Mouse (Mus musculus) cerebellum, adult 2 months (tissue): ENCODE data around the gene Clcn7.

Source experiments
- CTCF ChIP-seq: fragments of 200-500 bp; IDR thresholded peaks from 2 replicates; pipeline ENCODE4 v1.5.1; 2011; ENCODE audit warnings: low read depth, mild to moderate bottlenecking, control low read depth, low read length, moderate library complexity, borderline replicate concordance; ENCODE audit not compliant: insufficient read depth
- POLR2A ChIP-seq: fragments of 200-500 bp; IDR thresholded peaks from 2 replicates; pipeline ENCODE4 v1.6.1; 2011; ENCODE audit warnings: low read length, control low read depth, borderline replicate concordance; ENCODE audit not compliant: insufficient read depth

DNA sequence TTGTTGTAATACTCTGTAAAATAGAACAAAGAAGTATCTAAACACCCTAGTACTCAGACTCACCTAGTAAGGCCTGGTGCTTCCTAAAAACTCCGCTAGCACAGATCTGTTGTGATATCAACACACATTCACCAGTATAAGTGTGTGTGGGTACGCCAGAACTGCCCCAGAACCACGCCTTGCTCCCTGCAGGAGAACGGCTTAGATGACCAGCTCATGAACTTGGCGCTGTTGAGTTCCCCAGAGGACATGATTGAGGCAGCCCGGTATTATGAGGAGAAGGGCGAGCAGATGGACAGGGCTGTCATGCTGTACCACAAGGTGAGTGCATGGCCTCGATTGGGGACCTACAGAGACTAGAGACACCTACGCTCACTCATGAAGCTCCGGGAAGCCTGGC is 42.7 kb upstream of the Clcn7 start:
- TF ChIP-seq CTCF: no peak
- TF ChIP-seq POLR2A: no peak
